Mouse (Mus musculus) megakaryocyte, embryonic 14.5 days (primary cell): ENCODE results near the gene Pim1.

Source experiments
- FLI1 ChIP-seq: IDR thresholded peaks from 2 replicates; pipeline ENCODE4 v1.6.1; 2012; ENCODE audit warnings: low read length, inconsistent platforms, mixed read lengths
- GATA1 ChIP-seq: IDR thresholded peaks from 3 replicates; pipeline ENCODE4 v1.6.1; 2012; ENCODE audit warnings: mixed read lengths, low read length, inconsistent platforms, borderline replicate concordance

- TF ChIP-seq GATA1 (no peak), FLI1 (no peak)
Measured at GRCm38 (mm10) chr17:29465405-29466010, 25.0 kb upstream of the Pim1 start.
